Mouse (Mus musculus): ENCODE measurements around the gene Ptma. TPM values are rescaled to one million over a fixed set of nuclear protein-coding genes. Genes with fewer than 3 reads are reported as not detected.
"Not testable (repeated sequence)": the region's sequence is repeated elsewhere in the genome, so short reads cannot be mapped to it uniquely, and the experiment has no call there.

Ptma gene
- 1,483 and 1,688 TPM in 2 replicates for polyA plus RNA-seq (2015; fragmentation: Nextera tagmentation; extraction: Ambion mirVana)

DNA sequence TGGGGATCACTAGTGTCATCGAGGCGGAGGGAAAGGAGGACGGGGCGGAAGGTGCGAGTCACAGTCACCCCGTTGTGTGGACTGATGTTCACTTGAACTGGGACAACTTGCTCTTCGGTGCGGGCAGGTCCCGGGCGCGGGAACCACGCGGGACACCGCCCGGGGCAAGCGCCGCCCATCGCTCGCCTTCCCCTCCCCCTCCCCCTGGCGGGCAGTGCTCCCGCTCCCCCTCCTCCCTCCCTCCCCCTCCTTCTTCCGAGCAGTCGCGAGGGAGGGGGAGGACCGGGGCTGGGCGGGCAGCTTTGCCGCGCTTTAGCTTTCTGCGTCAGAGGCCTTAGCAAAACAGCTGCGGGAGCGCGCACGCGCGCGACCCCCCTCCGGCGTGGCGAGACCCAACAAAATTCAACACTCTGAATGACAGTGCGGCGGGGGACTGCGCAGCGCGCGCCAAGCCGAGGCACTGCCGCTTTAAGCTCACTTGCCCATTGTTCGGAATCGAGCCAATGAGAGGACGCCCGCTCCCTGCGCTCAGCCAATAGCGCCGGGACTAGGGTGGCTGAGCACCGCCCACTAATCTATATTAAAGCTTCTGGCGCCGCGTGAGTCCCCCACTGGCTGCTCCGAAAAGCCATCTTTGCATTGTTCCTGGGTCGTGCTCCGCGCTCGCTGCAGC, at the start of gene Ptma:
Gene Ptma, plus strand, starts transcription at position 611 of the 673 bp plus-strand sequence.
- peak; percentile 95 for DNase-seq
- Histone ChIP-seq H3K27me3 (no peaks in the 10 kb centered on the region), H3K4me2 (peak within 1 kb of the TSS; percentile 99), H3K9ac (peak within 1 kb of the TSS; percentile 100), H3K9me3 (replicated peaks) (no peaks in the 10 kb centered on the region), H3K36me3 (peaks cover 22% of the 10 kb centered on the region), H3K4me1 (replicated peaks) (peaks cover 63% of the 10 kb centered on the region), H3K4me3 (replicated peaks) (peak within 1 kb of the TSS; percentile 100), H3K27ac (peak within 1 kb of the TSS; percentile 98)
- ATAC-seq (ENCODE audit: low read depth), result peak; percentile 85
- WGBS (ENCODE audit: insufficient replicate concordance), result under 1% methylated on average over 55 of the region's 63 CpGs

DNA sequence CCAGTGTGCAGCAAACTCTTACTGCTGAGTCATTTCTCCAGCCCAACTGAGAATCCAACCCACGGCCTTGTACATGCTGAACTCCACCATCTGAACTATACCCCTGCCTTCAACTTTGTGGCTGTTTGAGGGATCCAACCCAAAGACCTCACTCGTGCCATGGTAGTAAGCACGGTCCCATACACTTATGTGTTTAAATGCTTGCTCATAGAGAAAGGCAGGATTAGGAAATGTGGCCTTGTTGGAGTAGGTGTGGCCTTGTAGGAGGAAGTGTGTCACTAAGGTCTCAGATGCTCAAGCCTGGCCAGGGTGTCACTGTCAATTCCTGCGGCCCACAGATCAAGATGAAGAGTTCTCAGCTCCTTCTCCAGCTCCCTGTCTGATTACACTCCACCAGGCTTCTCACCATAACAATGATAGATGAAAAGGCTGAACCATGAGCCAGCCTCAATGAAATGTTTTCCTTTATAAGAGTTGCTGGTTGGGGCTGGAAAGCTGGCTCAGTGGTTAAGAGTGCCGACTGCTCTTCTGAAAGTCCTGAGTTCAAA, 48.7 kb upstream of the Ptma start:
- Histone ChIP-seq H3K27ac (peak overlapping the region; percentile 91), H3K36me3 (no peaks in the 10 kb centered on the region), H3K9me3 (replicated peaks) (no peaks in the 10 kb centered on the region), H3K4me1 (replicated peaks) (peaks cover 66% of the 10 kb centered on the region), H3K9ac (no peak overlapping the region), H3K4me3 (replicated peaks) (no peak overlapping the region), H3K4me2 (no peak overlapping the region), H3K27me3 (no peaks in the 10 kb centered on the region)
- 77% methylated on average over 5 of the region's 5 CpGs for WGBS (ENCODE audit: insufficient replicate concordance)
- DNase-seq (no peak), ATAC-seq (ENCODE audit: low read depth) (no peak)

DNA sequence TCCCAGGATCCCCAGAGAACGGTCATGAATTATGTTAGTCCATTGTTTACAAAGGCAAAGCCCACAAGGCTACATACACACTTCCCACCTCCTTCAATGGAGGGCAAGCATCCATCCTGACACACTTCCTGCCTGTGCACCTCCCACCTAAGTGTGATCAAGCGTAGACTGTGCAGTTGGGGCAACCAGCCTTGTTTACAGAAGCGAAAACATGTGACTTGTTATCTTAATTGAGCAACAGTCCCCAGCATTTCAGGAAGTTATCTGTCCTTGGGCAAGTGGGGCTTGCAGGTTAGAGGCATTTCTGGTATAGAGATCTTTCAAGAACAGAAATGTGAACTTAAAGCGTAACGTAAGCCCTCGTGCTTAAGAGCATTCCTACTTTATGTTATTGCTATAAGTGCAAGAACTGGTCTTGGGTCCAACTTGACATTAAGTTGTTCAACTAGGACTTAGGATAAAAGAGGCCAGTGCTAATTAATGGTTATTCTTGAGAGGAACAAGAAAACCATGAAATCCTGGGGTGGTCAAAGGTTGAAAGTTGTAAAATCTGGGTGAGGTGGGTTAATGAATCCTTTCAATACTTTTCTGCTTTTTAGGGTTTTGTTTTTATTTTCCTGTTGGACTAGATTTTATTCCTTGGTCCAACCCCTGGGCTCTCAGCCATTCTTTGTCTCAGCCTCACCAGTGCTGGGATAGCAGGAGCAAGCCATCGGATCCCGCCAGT, 47.3 kb upstream of the Ptma start:
- H3K4me2 ChIP-seq, result peak overlapping the region; percentile 39
- no peak overlapping the region for H3K4me3 ChIP-seq (replicated peaks)
- peak overlapping the region; percentile 91 for H3K27ac ChIP-seq
- H3K9me3 ChIP-seq (replicated peaks), result no peaks in the 10 kb centered on the region
- no peaks in the 10 kb centered on the region for H3K27me3 ChIP-seq
- H3K9ac ChIP-seq, result peak overlapping the region; percentile 57
- ATAC-seq (ENCODE audit: low read depth), result peak; percentile 90
- peaks cover 60% of the 10 kb centered on the region for H3K4me1 ChIP-seq (replicated peaks)
- DNase-seq, result peak; percentile 78
- WGBS (ENCODE audit: insufficient replicate concordance), result 27% methylated on average over 8 of the region's 8 CpGs
- H3K36me3 ChIP-seq, result no peaks in the 10 kb centered on the region

DNA sequence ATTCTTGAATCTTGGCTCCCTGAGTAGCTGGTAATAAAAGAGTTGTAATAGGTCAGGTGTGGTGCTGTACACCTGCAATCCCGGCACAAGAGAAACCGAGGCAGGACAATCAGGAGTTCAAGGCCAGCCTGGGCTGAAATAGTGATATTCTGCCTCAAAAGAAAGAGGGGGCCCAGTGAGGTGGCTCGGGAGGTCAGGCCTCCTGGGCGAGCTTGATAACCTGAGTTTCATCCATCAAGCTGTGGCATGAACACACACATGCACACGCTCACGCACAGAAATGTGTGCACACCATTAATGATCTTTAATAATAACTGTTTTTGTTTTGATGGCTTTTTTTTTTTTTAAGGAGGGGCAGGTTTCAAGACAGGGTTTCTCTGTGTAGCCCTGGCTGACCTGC, 46.2 kb upstream of the Ptma start:
- Histone ChIP-seq H3K4me1 (replicated peaks) (peaks cover 60% of the 10 kb centered on the region), H3K4me2 (peak overlapping the region; percentile 39), H3K9me3 (replicated peaks) (no peaks in the 10 kb centered on the region), H3K36me3 (no peaks in the 10 kb centered on the region), H3K27me3 (no peaks in the 10 kb centered on the region), H3K9ac (peak overlapping the region; percentile 57), H3K27ac (peak overlapping the region; percentile 91), H3K4me3 (replicated peaks) (no peak overlapping the region)
- no peak for DNase-seq
- 36% methylated on average over 6 of the region's 6 CpGs for WGBS (ENCODE audit: insufficient replicate concordance)
- peak; percentile 53 for ATAC-seq (ENCODE audit: low read depth)

DNA sequence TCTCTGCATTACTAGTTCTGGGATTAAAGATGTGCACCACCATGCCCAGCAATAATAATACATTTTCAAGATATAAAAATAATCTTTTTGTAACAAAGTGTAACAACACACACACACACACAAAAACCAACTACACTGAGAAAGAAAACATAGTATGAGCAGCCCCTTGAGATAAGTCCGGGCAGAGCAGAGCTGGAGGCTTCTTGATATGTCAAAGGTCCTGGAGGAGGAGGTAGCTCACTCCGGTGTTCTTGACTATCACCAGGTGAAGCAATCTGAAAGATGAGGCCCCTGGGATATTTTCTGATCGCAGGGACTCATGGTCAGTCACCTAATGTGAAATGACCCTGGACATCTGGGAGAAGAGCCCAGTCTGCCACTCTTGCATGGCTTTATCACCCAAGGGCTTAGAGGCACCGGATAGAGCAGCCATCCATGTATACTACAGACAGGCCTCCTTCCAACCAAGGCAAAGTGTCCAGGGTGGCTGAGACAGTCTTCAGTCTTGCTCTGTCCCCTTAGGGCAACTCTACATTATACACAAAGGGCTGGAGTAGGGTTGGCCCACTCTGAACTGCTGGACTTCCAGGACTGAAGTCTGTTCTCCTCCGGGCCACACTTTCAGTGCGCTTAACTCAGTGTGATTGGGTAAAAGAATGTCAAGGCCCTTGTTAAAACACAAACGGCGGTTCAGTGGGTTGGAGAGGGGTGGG, 45.6 kb upstream of the Ptma start:
- no peaks in the 10 kb centered on the region for H3K36me3 ChIP-seq
- WGBS (ENCODE audit: insufficient replicate concordance), result 63% methylated on average over 8 of the region's 8 CpGs
- peak overlapping the region; percentile 39 for H3K4me2 ChIP-seq

DNA sequence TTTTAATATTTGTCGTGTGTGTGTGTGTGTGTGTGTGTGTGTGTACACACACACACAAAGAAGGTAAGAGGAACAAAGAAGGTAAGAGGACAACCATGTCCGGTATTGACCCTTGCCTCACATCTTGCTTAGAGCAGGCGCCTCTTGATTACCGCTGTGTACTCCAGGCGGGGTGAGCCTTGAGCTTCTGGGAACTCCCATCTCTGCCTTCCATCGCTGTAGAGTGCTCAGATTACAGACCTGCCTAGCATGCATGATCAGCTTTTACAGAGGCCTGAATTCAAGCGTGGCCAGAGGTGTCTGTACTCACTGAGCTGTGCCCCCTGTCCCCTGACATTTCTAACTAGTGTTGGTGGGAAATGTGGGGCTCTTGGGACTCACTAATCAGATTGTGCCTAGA, 45.1 kb upstream of the Ptma start:
- no peak for DNase-seq
- Histone ChIP-seq H3K9me3 (replicated peaks) (no peaks in the 10 kb centered on the region), H3K27ac (peak overlapping the region; percentile 91), H3K9ac (peak overlapping the region; percentile 57), H3K4me2 (peak overlapping the region; percentile 39; the same call in 1 of the 2 replicates), H3K27me3 (no peaks in the 10 kb centered on the region), H3K4me3 (replicated peaks) (no peak overlapping the region), H3K4me1 (replicated peaks) (peaks cover 66% of the 10 kb centered on the region), H3K36me3 (no peaks in the 10 kb centered on the region)
- 64% methylated on average over 7 of the region's 7 CpGs for WGBS (ENCODE audit: insufficient replicate concordance)
- ATAC-seq (ENCODE audit: low read depth), result peak; percentile 49

More for the DNA sequence above, 45.6 kb upstream of the Ptma start:
- ATAC-seq (ENCODE audit: low read depth), result peak; percentile 57
- H3K27me3 ChIP-seq, result no peaks in the 10 kb centered on the region
- H3K4me3 ChIP-seq (replicated peaks), result no peak overlapping the region
- peak overlapping the region; percentile 57 for H3K9ac ChIP-seq
- H3K9me3 ChIP-seq (replicated peaks), result no peaks in the 10 kb centered on the region
- no peak for DNase-seq
- H3K4me1 ChIP-seq (replicated peaks), result peaks cover 61% of the 10 kb centered on the region
- H3K27ac ChIP-seq, result peak overlapping the region; percentile 91

DNA sequence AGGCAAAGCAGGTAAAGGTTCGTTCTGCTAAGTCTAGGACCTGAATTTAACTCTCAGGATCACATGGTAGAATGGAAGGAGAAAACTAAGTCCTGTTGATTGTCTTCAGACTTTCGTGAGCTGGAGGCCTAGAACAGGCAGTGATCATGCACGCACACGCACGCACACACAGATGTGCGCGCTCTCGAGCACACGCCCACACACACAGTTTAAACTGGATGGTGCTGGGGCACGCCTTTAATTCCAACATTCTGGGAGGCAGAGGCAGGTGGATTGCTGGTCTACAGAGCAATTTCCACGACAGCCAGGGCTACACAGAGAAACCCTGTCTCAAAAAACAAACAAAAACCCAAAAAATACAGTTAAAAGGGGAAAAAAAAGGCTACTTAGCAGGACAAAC, 44.2 kb upstream of the Ptma start:
- H3K27ac ChIP-seq, result peak overlapping the region; percentile 91
- DNase-seq (no peak), ATAC-seq (ENCODE audit: low read depth) (no peak)
- WGBS (ENCODE audit: insufficient replicate concordance), result 83% methylated on average over 11 of the region's 11 CpGs
- no peaks in the 10 kb centered on the region for H3K27me3 ChIP-seq
- no peak overlapping the region for H3K9ac ChIP-seq
- H3K9me3 ChIP-seq (replicated peaks), result no peaks in the 10 kb centered on the region
- H3K4me2 ChIP-seq, result no peak overlapping the region
- H3K4me1 ChIP-seq (replicated peaks), result peaks cover 69% of the 10 kb centered on the region
- H3K4me3 ChIP-seq (replicated peaks), result no peak overlapping the region
- H3K36me3 ChIP-seq, result no peaks in the 10 kb centered on the region

DNA sequence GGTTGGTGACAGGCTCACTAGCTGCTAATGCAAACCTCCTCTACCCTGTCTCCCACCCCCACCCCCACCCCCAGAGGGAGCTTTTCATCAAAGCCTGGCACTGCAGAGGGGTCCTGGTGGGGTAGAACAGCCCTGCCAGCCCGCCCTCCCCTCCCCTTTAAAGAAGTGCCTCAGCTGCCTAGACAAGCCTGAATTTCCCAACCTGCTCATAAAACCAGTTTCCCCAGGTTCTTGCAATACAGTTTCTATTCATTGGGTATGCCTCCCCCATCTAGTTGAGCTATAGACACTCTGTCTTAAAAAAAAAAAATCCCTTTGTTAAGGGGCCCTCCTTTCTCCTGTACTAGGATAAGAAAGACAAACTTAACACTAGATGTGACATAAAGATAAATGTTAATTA, 43.8 kb upstream of the Ptma start:
- no peaks in the 10 kb centered on the region for H3K36me3 ChIP-seq
- ATAC-seq (ENCODE audit: low read depth), result no peak
- H3K4me3 ChIP-seq (replicated peaks), result no peak overlapping the region
- H3K4me1 ChIP-seq (replicated peaks), result peaks cover 64% of the 10 kb centered on the region
- H3K27me3 ChIP-seq, result no peaks in the 10 kb centered on the region
- no peak for DNase-seq
- peak overlapping the region; percentile 11 for H3K27ac ChIP-seq
- H3K9me3 ChIP-seq (replicated peaks), result no peaks in the 10 kb centered on the region
- H3K9ac ChIP-seq, result no peak overlapping the region
- no peak overlapping the region for H3K4me2 ChIP-seq
- 78% methylated on average over 1 of the region's 1 CpGs for WGBS (ENCODE audit: insufficient replicate concordance)

DNA sequence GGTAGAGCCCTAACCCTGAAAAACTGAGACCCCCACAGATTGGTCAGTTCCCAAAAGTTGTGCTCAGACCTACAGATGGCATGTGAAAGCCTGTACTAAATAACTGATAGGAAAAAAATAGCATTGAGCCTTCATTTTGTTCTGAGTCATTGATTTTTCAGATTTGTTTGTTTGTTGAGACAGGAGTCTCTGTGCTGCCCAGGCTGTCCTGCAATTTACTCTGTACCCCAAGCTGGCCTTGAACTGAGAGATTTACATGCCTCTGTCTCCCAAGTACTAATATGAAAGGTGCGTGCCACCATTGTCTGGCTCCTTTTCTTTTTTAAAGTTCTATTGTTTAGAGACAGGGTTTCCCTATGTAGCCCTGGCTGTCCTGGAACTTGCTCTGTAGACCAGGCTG, 41.2 kb upstream of the Ptma start:
- Histone ChIP-seq H3K27me3 (no peaks in the 10 kb centered on the region), H3K27ac (no peak overlapping the region), H3K9ac (no peak overlapping the region), H3K36me3 (no peaks in the 10 kb centered on the region), H3K4me3 (replicated peaks) (no peak overlapping the region), H3K4me2 (no peak overlapping the region), H3K9me3 (replicated peaks) (no peaks in the 10 kb centered on the region), H3K4me1 (replicated peaks) (peaks cover 57% of the 10 kb centered on the region)
- DNase-seq, result no peak
- ATAC-seq (ENCODE audit: low read depth), result no peak
- WGBS (ENCODE audit: insufficient replicate concordance), result 97% methylated on average over 1 of the region's 1 CpGs

DNA sequence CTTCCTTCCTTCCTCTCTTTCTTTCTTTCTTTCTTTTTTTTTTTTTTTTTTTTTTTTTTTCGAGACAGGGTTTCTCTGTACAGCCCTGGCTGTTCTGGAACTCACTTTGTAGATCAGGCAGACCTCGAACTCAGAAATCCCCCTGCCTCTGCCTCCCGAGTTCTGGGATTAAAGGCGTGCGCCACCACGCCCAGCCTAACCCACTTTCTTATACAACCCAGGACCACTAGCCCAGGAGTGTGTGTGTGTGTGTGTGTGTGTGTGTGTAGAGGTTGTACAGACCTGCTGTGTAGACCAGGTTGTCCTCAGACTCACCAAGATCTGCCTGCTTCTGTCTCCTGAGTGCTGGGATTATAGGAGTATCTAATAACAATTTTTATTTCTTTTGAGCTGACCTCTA, 40.7 kb upstream of the Ptma start:
- ATAC-seq (ENCODE audit: low read depth); H3K4me2 ChIP-seq; H3K9ac ChIP-seq; H3K9me3 ChIP-seq (replicated peaks); H3K36me3 ChIP-seq; H3K4me3 ChIP-seq (replicated peaks); DNase-seq; H3K27ac ChIP-seq; H3K27me3 ChIP-seq: not testable (repeated sequence)
- 81% methylated on average over 6 of the region's 6 CpGs for WGBS (ENCODE audit: insufficient replicate concordance)
- peaks cover 57% of the 10 kb centered on the region for H3K4me1 ChIP-seq (replicated peaks)

DNA sequence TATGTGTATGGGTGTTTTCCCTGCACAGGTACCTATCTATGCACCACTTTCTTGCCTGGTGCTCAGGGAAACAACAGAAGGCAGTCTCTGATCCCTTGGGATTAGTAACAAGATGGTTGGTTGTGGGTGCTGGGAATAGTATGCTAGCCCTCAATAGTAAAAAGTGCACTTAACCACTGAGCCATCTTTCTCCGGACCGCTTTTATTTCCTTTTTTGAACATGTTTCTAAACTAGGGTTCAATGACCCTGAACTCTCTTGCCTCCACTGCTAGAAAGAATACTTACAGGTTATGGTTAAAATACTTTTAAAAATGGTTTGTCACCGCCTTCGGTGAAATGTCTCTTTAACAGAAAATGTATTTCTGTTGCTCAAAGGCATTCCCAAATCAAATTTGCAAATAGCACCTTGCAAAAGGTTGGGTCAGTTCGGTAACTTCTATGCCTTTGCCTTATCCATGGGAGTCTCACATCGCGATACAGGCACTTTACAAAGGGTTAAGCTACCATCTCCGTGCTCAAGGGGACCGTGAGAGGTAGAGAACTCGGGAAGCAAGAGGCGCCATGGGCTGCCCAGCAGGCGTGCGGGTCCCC, 39.7 kb upstream of the Ptma start:
- H3K4me3 ChIP-seq (replicated peaks), result peak overlapping the region; percentile 84
- no peak; the same call in 1 of the 2 replicates for ATAC-seq (ENCODE audit: low read depth)
- peak overlapping the region; percentile 94 for H3K4me2 ChIP-seq
- peak overlapping the region; percentile 96 for H3K27ac ChIP-seq
- no peak for DNase-seq
- no peaks in the 10 kb centered on the region for H3K9me3 ChIP-seq (replicated peaks)
- peak overlapping the region; percentile 95 for H3K9ac ChIP-seq
- WGBS (ENCODE audit: insufficient replicate concordance), result 3% methylated on average over 13 of the region's 13 CpGs
- no peaks in the 10 kb centered on the region for H3K36me3 ChIP-seq
- peaks cover 57% of the 10 kb centered on the region for H3K4me1 ChIP-seq (replicated peaks)
- no peaks in the 10 kb centered on the region for H3K27me3 ChIP-seq

All from liver, embryonic 13.5 days (tissue).